Mouse (Mus musculus): ENCODE data around the gene Fkbp7.

- TF ChIP-seq CTCF (IDR thresholded peaks at IDR 0.05; ENCODE audit: low read depth) (no peak), EP300 (IDR thresholded peaks at IDR 0.05; ENCODE audit: low read depth) (no peak)
These were observed 17.5 kb downstream of the Fkbp7 start for GRCm38 (mm10) chr2:76655444-76655843.
